Comparison of ENCODE assay signal across 11 mouse cellular contexts in genomic region chr2:116056826-116057225, GRCm38 (mm10). TPM values are rescaled to one million over a fixed set of nuclear protein-coding genes. Genes with fewer than 3 reads are reported as not detected.
DNase-seq lines count a peak whose midpoint lies in the region; ATAC-seq and TF ChIP-seq lines count a peak whose summit lies in the region.
"Had no signal": no experiment of that assay in that cellular context is flagged by ENCODE, and none has a peak within 500 bp of the region (broad histone marks: within the 10 kb centered on the region; RNA-seq: fewer than 3 reads in every experiment).

No protein-coding gene starts in this region.

- peak overlapping the region; percentile 10 for H3K4me3 ChIP-seq in heart, embryonic 15.5 days
- no peak overlapping the region for H3K4me3 ChIP-seq in heart, embryonic 10.5 days
- 0 out of 2 replicates have a peak overlapping the region, but pooled peaks have one; percentile 28 for H3K4me3 ChIP-seq in cortical plate, adult 2 months (ENCODE audit: insufficient read depth, low read length)
- peak overlapping the region; percentile 83 for H3K4me3 ChIP-seq in forebrain, embryonic 16.5 days (replicated peaks; ENCODE audit: low read length)
- peak overlapping the region; percentile 71 for H3K4me3 ChIP-seq in midbrain, embryonic 13.5 days (replicated peaks)

- peak overlapping the region; percentile 40 for H3K4me2 ChIP-seq in heart, embryonic 15.5 days
- peak overlapping the region; percentile 60 for H3K4me2 ChIP-seq in forebrain, embryonic 16.5 days (ENCODE audit: low read length)
- peak overlapping the region; percentile 71 for H3K4me2 ChIP-seq in midbrain, embryonic 13.5 days (replicated peaks)

- DNase-seq in heart, embryonic 10.5 days (ENCODE audit: low spot score): no peak
- no peak for DNase-seq in layer of hippocampus, adult 9-11 months
- DNase-seq in thymus, postnatal 36 days: no peak
- DNase-seq: cerebellum, adult 9-11 months; right cerebral cortex, postnatal 14 days had no signal

- 0 out of 2 replicates have a peak overlapping the region, but pooled peaks have one; percentile 3 for H3K9ac ChIP-seq in heart, embryonic 15.5 days
- H3K9ac ChIP-seq in forebrain, embryonic 16.5 days (replicated peaks; ENCODE audit: low read depth, low read length): peak overlapping the region; percentile 98
- H3K9ac ChIP-seq in midbrain, embryonic 13.5 days (replicated peaks): peak overlapping the region; percentile 95

- H3K27ac ChIP-seq in heart, embryonic 15.5 days: no peak overlapping the region
- no peak overlapping the region for H3K27ac ChIP-seq in heart, embryonic 10.5 days
- H3K27ac ChIP-seq in cortical plate, adult 2 months (ENCODE audit: insufficient read depth, low read length): 0 out of 2 replicates have a peak overlapping the region, but pooled peaks have one; percentile 37
- peak overlapping the region; percentile 85 for H3K27ac ChIP-seq in forebrain, embryonic 16.5 days (ENCODE audit: low read length)
- 0 out of 2 replicates have a peak overlapping the region, but pooled peaks have one; percentile 25 for H3K27ac ChIP-seq in midbrain, embryonic 13.5 days

- 51% methylated on average over 7 of the region's 7 CpGs for WGBS in heart, embryonic 15.5 days
- 59% methylated on average over 7 of the region's 7 CpGs for WGBS in heart, embryonic 10.5 days
- WGBS in forebrain, embryonic 16.5 days: 27% methylated on average over 7 of the region's 7 CpGs
- WGBS in midbrain, embryonic 13.5 days: 54% methylated on average over 7 of the region's 7 CpGs

- ATAC-seq in heart, embryonic 15.5 days (replicated peaks; ENCODE audit: insufficient number of reproducible peaks, insufficient read depth, low FRiP score, low read depth): no peak
- ATAC-seq in forebrain, embryonic 16.5 days: no peak
- no peak for ATAC-seq in midbrain, embryonic 13.5 days
- ATAC-seq in megakaryocyte, adult 5-6 weeks (ENCODE audit: poor library complexity, severe bottlenecking): no peak

- no peak for TF ChIP-seq POLR2A in cortical plate, adult 2 months (IDR thresholded peaks at IDR 0.05; ENCODE audit: extremely low read depth, insufficient read depth, low read length)

- no peaks in the 10 kb centered on the region for H3K9me3 ChIP-seq in heart, embryonic 15.5 days (replicated peaks)
- no peaks in the 10 kb centered on the region for H3K9me3 ChIP-seq in heart, embryonic 10.5 days
- no peaks in the 10 kb centered on the region for H3K9me3 ChIP-seq in forebrain, embryonic 16.5 days (ENCODE audit: control insufficient read depth, low read length)
- H3K9me3 ChIP-seq in midbrain, embryonic 13.5 days: no peaks in the 10 kb centered on the region

- H3K4me1 ChIP-seq in heart, embryonic 15.5 days (replicated peaks): peaks cover 59% of the 10 kb centered on the region
- peaks cover 77% of the 10 kb centered on the region for H3K4me1 ChIP-seq in heart, embryonic 10.5 days
- H3K4me1 ChIP-seq in cortical plate, adult 2 months (ENCODE audit: control insufficient read depth, insufficient read depth, low read length): no peaks in the 10 kb centered on the region
- H3K4me1 ChIP-seq in forebrain, embryonic 16.5 days (replicated peaks; ENCODE audit: control insufficient read depth, insufficient read depth, low read length): peaks cover 37% of the 10 kb centered on the region
- H3K4me1 ChIP-seq in midbrain, embryonic 13.5 days (replicated peaks): peaks cover 72% of the 10 kb centered on the region

- no peak for TF ChIP-seq CTCF in cortical plate, adult 2 months (IDR thresholded peaks at IDR 0.05; ENCODE audit: extremely low read depth, insufficient read depth, low read length)

- peaks cover 4% of the 10 kb centered on the region; the same call in 1 of the 2 replicates for H3K36me3 ChIP-seq in heart, embryonic 15.5 days
- H3K36me3 ChIP-seq in heart, embryonic 10.5 days: peaks cover 33% of the 10 kb centered on the region; the same call in 1 of the 2 replicates
- no peaks in the 10 kb centered on the region for H3K36me3 ChIP-seq in forebrain, embryonic 16.5 days (ENCODE audit: control insufficient read depth, insufficient read depth)
- no peaks in the 10 kb centered on the region for H3K36me3 ChIP-seq in midbrain, embryonic 13.5 days

- no peaks in the 10 kb centered on the region for H3K27me3 ChIP-seq in heart, embryonic 15.5 days
- H3K27me3 ChIP-seq in heart, embryonic 10.5 days (ENCODE audit: insufficient read depth, poor library complexity, severe bottlenecking): no peaks in the 10 kb centered on the region
- H3K27me3 ChIP-seq in forebrain, embryonic 16.5 days (replicated peaks; ENCODE audit: control insufficient read depth, insufficient read depth, low read length): no peaks in the 10 kb centered on the region
- H3K27me3 ChIP-seq in midbrain, embryonic 13.5 days: peaks cover 35% of the 10 kb centered on the region
- H3K27me3 ChIP-seq: CH12.LX had no signal

RNA-seq across cellular contexts. Expression of gene Meis2, which starts 8.8 kb away (rescaled TPM):
- polyA plus RNA-seq in heart, embryonic 15.5 days (2015; fragmentation: Nextera tagmentation; extraction: Ambion mirVana): 24.0 and 25.7 TPM in 2 replicates
- 45.2 and 62.7 TPM in 2 replicates for polyA plus RNA-seq in heart, embryonic 10.5 days (2016; fragmentation: Nextera tagmentation; extraction: Ambion mirVana)
- polyA plus RNA-seq in cortical plate, adult 2 months (2012; rRNA removed): 62.9 and 86.1 TPM in 2 replicates
- polyA plus RNA-seq in forebrain, embryonic 16.5 days (2015; fragmentation: Nextera tagmentation; extraction: Ambion mirVana): 143 and 154 TPM in 2 replicates
- polyA plus RNA-seq in midbrain, embryonic 13.5 days (2015; fragmentation: Nextera tagmentation; extraction: Ambion mirVana): 69.4 and 79.0 TPM in 2 replicates
- total RNA-seq in megakaryocyte, adult 5-6 weeks (2015): not detected in 2 replicates
- not detected in 2 replicates for total RNA-seq in megakaryocyte, adult 5-6 weeks (2017)
- total RNA-seq: CH12.LX had no signal

Comparison
In these comparisons a context has a peak if more than half of its experiments do, and no peak if none do; other contexts are left out.
1. H3K27ac ChIP-seq: peak in cortical plate, adult 2 months (single experiment), forebrain, embryonic 16.5 days (single experiment) and midbrain, embryonic 13.5 days (single experiment); none in heart, embryonic 15.5 days (single experiment) and heart, embryonic 10.5 days (single experiment).
2. H3K9ac ChIP-seq: peak in every context shown above with its lines; median percentile 98 in forebrain, embryonic 16.5 days; 95 in midbrain, embryonic 13.5 days; 3 in heart, embryonic 15.5 days.
3. Peak in every context shown above with its lines, with median percentiles within 50 percentile points of each other: H3K4me2 ChIP-seq.